ENCODE assay signal across 22 mouse cellular contexts in the genomic region with DNA sequence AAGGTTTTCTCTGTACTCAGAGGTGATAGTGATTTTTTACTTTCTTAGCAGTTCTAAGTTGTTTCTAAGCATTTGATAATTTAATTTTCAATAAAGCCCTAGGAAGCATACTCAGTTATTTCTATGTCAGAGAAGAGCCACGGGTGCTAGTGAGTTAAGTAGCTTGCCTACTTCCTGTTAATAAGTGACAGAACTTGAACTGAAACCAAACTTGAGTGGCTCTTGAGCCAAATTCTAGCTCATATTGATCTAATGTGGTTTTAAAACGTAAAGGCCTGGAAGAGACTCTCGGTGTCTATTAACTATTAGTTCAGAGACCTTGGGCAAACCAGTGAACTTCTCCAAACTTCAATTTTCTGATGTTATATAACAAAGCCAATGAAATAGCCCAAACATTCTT.
DNase-seq lines count a peak whose midpoint lies in the region; ATAC-seq and TF ChIP-seq lines count a peak whose summit lies in the region.
"Had no signal": no experiment of that assay in that cellular context is flagged by ENCODE, and none has a peak within 500 bp of the region (broad histone marks: within the 10 kb centered on the region; RNA-seq: fewer than 3 reads in every experiment).

No protein-coding gene starts in this region.

- H3K27me3 ChIP-seq in kidney, adult 2 months (replicated peaks; ENCODE audit: control insufficient read depth, insufficient read depth, low read length): no peaks in the 10 kb centered on the region
- H3K27me3 ChIP-seq in kidney, embryonic 15.5 days: no peaks in the 10 kb centered on the region
- H3K27me3 ChIP-seq in liver, embryonic 12.5 days (replicated peaks): no peaks in the 10 kb centered on the region
- H3K27me3 ChIP-seq in liver, postnatal 0 days (ENCODE audit: insufficient read depth, low read length): no peaks in the 10 kb centered on the region
- H3K27me3 ChIP-seq in heart, embryonic 12.5 days (replicated peaks): no peaks in the 10 kb centered on the region
- H3K27me3 ChIP-seq: forebrain, embryonic 15.5 days; neural tube, embryonic 12.5 days had no signal

- WGBS in kidney, adult 2 months: 27% methylated on average over 3 of the region's 3 CpGs
- 68% methylated on average over 3 of the region's 3 CpGs for whole genome bisulfite sequencing in kidney, embryonic 15.5 days
- WGBS in liver, embryonic 12.5 days (ENCODE audit: insufficient replicate concordance): 60% methylated on average over 3 of the region's 3 CpGs
- 38% methylated on average over 3 of the region's 3 CpGs for WGBS in liver, postnatal 0 days (ENCODE audit: insufficient replicate concordance)
- 78% methylated on average over 3 of the region's 3 CpGs for WGBS in heart, embryonic 12.5 days

- peak; percentile 52; the same call in 1 of the 2 replicates for TF ChIP-seq EP300 in liver, postnatal 0 days (IDR thresholded peaks at IDR 0.05; ENCODE audit: low read depth)

- ATAC-seq in kidney, embryonic 15.5 days (replicated peaks; ENCODE audit: low FRiP score): no peak
- ATAC-seq in liver, embryonic 12.5 days: no peak
- peak; percentile 64 for ATAC-seq in liver, postnatal 0 days
- no peak for ATAC-seq in heart, embryonic 12.5 days (ENCODE audit: insufficient number of reproducible peaks, low FRiP score)
- ATAC-seq: forebrain, embryonic 15.5 days; hindbrain, embryonic 16.5 days; intestine, postnatal 0 days had no signal

- DNase-seq in kidney, adult 2 months: peak; percentile 84
- DNase-seq in liver: no peak
- no peak for DNase-seq in liver, postnatal 0 days
- peak; percentile 64 for DNase-seq in lung, postnatal 36 days
- DNase-seq: adrenal gland, postnatal 36 days; cerebellum, adult 9-10 months; midbrain, embryonic 14.5 days; retina, postnatal 1 day; right cerebral cortex, postnatal 25 days; spleen, adult 18-20 months had no signal

- TF ChIP-seq CTCF in kidney, adult 2 months (conservative IDR thresholded peaks at IDR 0.05; ENCODE audit: insufficient read depth, insufficient read length, low read depth, low read length): no peak
- TF ChIP-seq CTCF in liver, postnatal 0 days (IDR thresholded peaks at IDR 0.05; ENCODE audit: low read depth): no peak

- H3K4me2 ChIP-seq in kidney, embryonic 15.5 days: no peak overlapping the region
- H3K4me2 ChIP-seq in liver, embryonic 12.5 days: no peak overlapping the region
- H3K4me2 ChIP-seq in liver, postnatal 0 days (ENCODE audit: low read depth, low read length): no peak overlapping the region
- no peak overlapping the region for H3K4me2 ChIP-seq in heart, embryonic 12.5 days
- H3K4me2 ChIP-seq: forebrain, embryonic 15.5 days; neural tube, embryonic 12.5 days had no signal

- no peak overlapping the region for H3K9ac ChIP-seq in kidney, embryonic 15.5 days
- no peak overlapping the region for H3K9ac ChIP-seq in liver, embryonic 12.5 days
- H3K9ac ChIP-seq in liver, postnatal 0 days (replicated peaks): no peak overlapping the region
- no peak overlapping the region for H3K9ac ChIP-seq in heart, embryonic 12.5 days
- H3K9ac ChIP-seq: forebrain, embryonic 15.5 days; liver, embryonic 14.5 days; neural tube, embryonic 12.5 days had no signal

- no peaks in the 10 kb centered on the region for H3K36me3 ChIP-seq in kidney, adult 2 months (ENCODE audit: control insufficient read depth, insufficient read depth, low read length)
- no peaks in the 10 kb centered on the region for H3K36me3 ChIP-seq in kidney, embryonic 15.5 days
- no peaks in the 10 kb centered on the region for H3K36me3 ChIP-seq in liver, embryonic 12.5 days
- H3K36me3 ChIP-seq in liver, postnatal 0 days (replicated peaks; ENCODE audit: insufficient read depth, low read length): no peaks in the 10 kb centered on the region
- no peaks in the 10 kb centered on the region for H3K36me3 ChIP-seq in heart, embryonic 12.5 days
- H3K36me3 ChIP-seq: forebrain, embryonic 15.5 days; heart, embryonic 10.5 days; hindbrain, embryonic 10.5 days; limb, embryonic 10.5 days; neural tube, embryonic 12.5 days had no signal

- TF ChIP-seq POLR2A in kidney, adult 2 months (IDR thresholded peaks at IDR 0.05; ENCODE audit: low read depth, low read length): no peak

- no peaks in the 10 kb centered on the region for H3K9me3 ChIP-seq in kidney, embryonic 15.5 days (replicated peaks)
- no peaks in the 10 kb centered on the region for H3K9me3 ChIP-seq in liver, embryonic 12.5 days (replicated peaks)
- no peaks in the 10 kb centered on the region for H3K9me3 ChIP-seq in liver, postnatal 0 days (ENCODE audit: low read length)
- no peaks in the 10 kb centered on the region for H3K9me3 ChIP-seq in heart, embryonic 12.5 days (replicated peaks)
- H3K9me3 ChIP-seq: forebrain, embryonic 15.5 days; heart, embryonic 10.5 days; hindbrain, embryonic 10.5 days; limb, embryonic 10.5 days; neural tube, embryonic 12.5 days had no signal

- H3K4me1 ChIP-seq in kidney, adult 2 months (ENCODE audit: control insufficient read depth, insufficient read depth, low read length): peaks cover 15% of the 10 kb centered on the region
- H3K4me1 ChIP-seq in kidney, embryonic 15.5 days: 0 out of 2 replicates have a peak, but pooled peaks cover 8% of the 10 kb centered on the region
- peaks cover 28% of the 10 kb centered on the region for H3K4me1 ChIP-seq in liver, embryonic 12.5 days
- peaks cover 23% of the 10 kb centered on the region for H3K4me1 ChIP-seq in liver, postnatal 0 days (ENCODE audit: insufficient read depth)
- H3K4me1 ChIP-seq in heart, embryonic 12.5 days (replicated peaks): peaks cover 16% of the 10 kb centered on the region
- H3K4me1 ChIP-seq: forebrain, embryonic 15.5 days; hindbrain, embryonic 10.5 days; neural tube, embryonic 12.5 days had no signal

- peak overlapping the region; percentile 38; the same call in 1 of the 2 replicates for H3K27ac ChIP-seq in kidney, adult 2 months (ENCODE audit: insufficient read depth, low read depth, low read length)
- H3K27ac ChIP-seq in kidney, embryonic 15.5 days: no peak overlapping the region
- H3K27ac ChIP-seq in liver, embryonic 12.5 days: peak overlapping the region; percentile 58; the same call in 1 of the 2 replicates
- H3K27ac ChIP-seq in liver, postnatal 0 days (ENCODE audit: low read depth): peak overlapping the region; percentile 67; the same call in 1 of the 2 replicates
- H3K27ac ChIP-seq in heart, embryonic 12.5 days (ENCODE audit: poor library complexity, severe bottlenecking): no peak overlapping the region
- H3K27ac ChIP-seq: forebrain, embryonic 15.5 days; hindbrain, embryonic 10.5 days; layer of hippocampus, adult 2 months; limb, embryonic 10.5 days; liver, embryonic 14.5 days; neural tube, embryonic 12.5 days had no signal

- H3K4me3 ChIP-seq in kidney, adult 2 months (ENCODE audit: insufficient read depth, low read depth, low read length): no peak overlapping the region
- no peak overlapping the region for H3K4me3 ChIP-seq in kidney, embryonic 15.5 days (replicated peaks)
- H3K4me3 ChIP-seq in liver, embryonic 12.5 days: no peak overlapping the region
- H3K4me3 ChIP-seq in liver, postnatal 0 days (ENCODE audit: low read depth, low read length): no peak overlapping the region
- H3K4me3 ChIP-seq in heart, embryonic 12.5 days: no peak overlapping the region
- H3K4me3 ChIP-seq: forebrain, embryonic 15.5 days; heart, embryonic 10.5 days; hindbrain, embryonic 10.5 days; layer of hippocampus, adult 2 months; limb, embryonic 10.5 days; neural tube, embryonic 12.5 days had no signal

Comparison
In these comparisons a context has a peak if more than half of its experiments do, and no peak if none do; other contexts are left out.
1. H3K27ac ChIP-seq: peak in kidney, adult 2 months (single experiment), liver, embryonic 12.5 days (single experiment) and liver, postnatal 0 days (single experiment); none in kidney, embryonic 15.5 days (single experiment) and heart, embryonic 12.5 days (single experiment).
2. DNase-seq: peak in kidney, adult 2 months (single experiment) and lung, postnatal 36 days (single experiment); none in liver (single experiment) and liver, postnatal 0 days (single experiment).